Mouse (Mus musculus): ENCODE results near the gene Gdf15.

GRCm38 (mm10) chr8:70638752-70639151, 6.5 kb upstream of the Gdf15 start:
- TF ChIP-seq CTCF (IDR thresholded peaks at IDR 0.05; ENCODE audit: borderline replicate concordance, insufficient read depth, low read length) (no peak), POLR2A (IDR thresholded peaks at IDR 0.05; ENCODE audit: low read depth, low read length) (no peak)
